Mouse (Mus musculus) G1E (cell line): Measurements from ENCODE around the gene Pex5l. TPM values are rescaled to one million over a fixed set of nuclear protein-coding genes. Genes with fewer than 3 reads are reported as not detected.

ENCODE experiments used
- ATAC-seq: 2 replicates; pipeline ENCODE4 v1.8.0; 2016; ENCODE audit warnings: mild to moderate bottlenecking; ENCODE audit not compliant: insufficient number of reproducible peaks, poor library complexity, low FRiP score, severe bottlenecking; ENCODE audit errors: extremely low read depth
- DNase-seq: peaks from one replicate; pipeline ENCODE4 v3.0.0; 2012; ENCODE audit warnings: low spot score
- H3K27me3 ChIP-seq: 2 replicates; pipeline ENCODE4 v1.6.1; 2012; ENCODE audit warnings: mild to moderate bottlenecking, low read length, inconsistent platforms; ENCODE audit not compliant: insufficient read depth
- H3K36me3 ChIP-seq: replicated peaks from 2 replicates; pipeline ENCODE3; 2012; ENCODE audit warnings: mild to moderate bottlenecking, inconsistent platforms
- H3K4me1 ChIP-seq: 2 replicates; pipeline ENCODE4 v1.6.1; 2012; ENCODE audit warnings: low read depth, low read length, inconsistent platforms, mixed read lengths; ENCODE audit not compliant: insufficient read depth
- H3K4me3 ChIP-seq: 2 replicates; pipeline ENCODE4 v1.5.1; 2012; ENCODE audit warnings: low read depth, mild to moderate bottlenecking, inconsistent platforms, low read length, moderate library complexity, mixed read lengths
- H3K9me3 ChIP-seq: replicated peaks from 2 replicates; pipeline ENCODE4 v1.6.1; 2012; ENCODE audit warnings: inconsistent platforms
- CTCF ChIP-seq: IDR thresholded peaks from 2 replicates; pipeline ENCODE4 v1.5.1; 2012; ENCODE audit warnings: low read depth, low read length, inconsistent platforms, mixed read lengths
- GATA1 ChIP-seq: IDR thresholded peaks from 2 replicates; pipeline ENCODE4 v1.6.1; 2012; ENCODE audit warnings: borderline replicate concordance, low read length, inconsistent platforms, mixed read lengths
- GATA2 ChIP-seq: IDR thresholded peaks from 2 replicates; pipeline ENCODE4 v1.6.1; 2012; ENCODE audit warnings: low read depth, low read length, inconsistent platforms, borderline replicate concordance
- POLR2AphosphoS5 ChIP-seq: IDR thresholded peaks from 2 replicates; pipeline ENCODE4 v1.6.1; 2012; ENCODE audit warnings: low read depth, low read length, inconsistent platforms; ENCODE audit not compliant: insufficient replicate concordance
- TAL1 ChIP-seq: conservative IDR thresholded peaks from 2 replicates; pipeline ENCODE4 v1.6.1; 2012; ENCODE audit warnings: low read depth, low read length, inconsistent platforms, mixed read lengths
- polyA plus RNA-seq: library from polyadenylated mRNA; stranded (reverse); fragments of >175 nt; gene quantifications from 2 replicates; pipeline ENCODE4 v1.2.3, GENCODE M21; 2012
- total RNA-seq, 2 experiments: library from RNA; stranded (forward) in 1 of 2; stranded (reverse) in 1 of 2; fragments of 200-1000 nt in 1 of 2; fragments of >200 nt in 1 of 2; fragmentation: Nextera tagmentation in 1 of 2; gene quantifications; 2 replicates each; pipeline ENCODE4 v1.2.3; 2014 to 2017

The Pex5l gene
- total and polyA plus RNA-seq, 3 experiments: 0.44 TPM; not detected in 2

DNA sequence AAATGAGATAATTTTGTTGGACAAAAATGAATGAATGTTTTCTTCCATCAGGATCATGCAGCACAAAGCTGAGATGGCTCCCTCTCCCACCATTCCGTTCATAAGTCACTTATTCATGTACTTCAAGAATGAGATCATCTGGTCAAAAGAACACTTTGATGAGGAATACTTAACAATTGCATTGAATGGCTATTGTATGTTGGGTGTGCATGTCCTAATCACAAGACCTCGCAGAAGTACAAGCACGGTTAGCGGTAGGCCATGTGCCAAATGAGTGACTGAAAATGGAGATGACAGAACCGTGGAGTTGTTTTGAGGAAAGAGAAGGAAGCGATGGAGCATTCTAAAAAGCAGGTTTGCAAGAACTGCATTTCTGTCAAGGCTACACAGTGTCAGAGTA is 72.3 kb downstream of the Pex5l start:
- H3K4me1 ChIP-seq: no peaks in the 10 kb centered on the region
- no peak overlapping the region for H3K4me3 ChIP-seq
- DNase-seq (no peak), ATAC-seq (no peak)
- no peaks in the 10 kb centered on the region for H3K9me3 ChIP-seq
- H3K27me3 ChIP-seq: no peaks in the 10 kb centered on the region
- H3K36me3 ChIP-seq: no peaks in the 10 kb centered on the region
- TF ChIP-seq POLR2AphosphoS5 (no peak), GATA2 (no peak), TAL1 (no peak), CTCF (no peak), GATA1 (no peak)

DNA sequence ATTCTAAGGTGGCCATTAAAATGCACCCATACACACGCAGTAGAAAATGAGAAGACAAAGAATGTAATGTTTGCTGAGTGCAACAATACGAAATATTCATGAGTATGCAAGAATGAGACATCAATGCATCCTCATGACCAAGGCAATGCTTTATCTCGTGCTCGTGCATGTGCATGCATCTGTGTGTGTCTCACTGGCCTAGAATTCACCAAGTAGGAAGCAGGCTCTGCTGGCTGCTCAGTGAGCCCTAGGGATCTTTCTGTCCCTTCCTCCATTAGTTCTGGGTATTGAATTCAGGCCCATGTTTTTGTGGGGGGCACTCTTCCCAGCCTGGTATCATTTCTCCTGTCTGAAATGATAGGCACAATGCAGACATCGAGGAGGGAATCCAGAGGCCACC is 74.9 kb downstream of the Pex5l start:
- no peaks in the 10 kb centered on the region for H3K27me3 ChIP-seq
- no peak for TF ChIP-seq GATA2
- TF ChIP-seq GATA1: no peak
- H3K36me3 ChIP-seq: no peaks in the 10 kb centered on the region
- no peaks in the 10 kb centered on the region for H3K4me1 ChIP-seq
- H3K4me3 ChIP-seq: no peak overlapping the region
- DNase-seq (no peak), ATAC-seq (no peak)
- H3K9me3 ChIP-seq: no peaks in the 10 kb centered on the region

DNA sequence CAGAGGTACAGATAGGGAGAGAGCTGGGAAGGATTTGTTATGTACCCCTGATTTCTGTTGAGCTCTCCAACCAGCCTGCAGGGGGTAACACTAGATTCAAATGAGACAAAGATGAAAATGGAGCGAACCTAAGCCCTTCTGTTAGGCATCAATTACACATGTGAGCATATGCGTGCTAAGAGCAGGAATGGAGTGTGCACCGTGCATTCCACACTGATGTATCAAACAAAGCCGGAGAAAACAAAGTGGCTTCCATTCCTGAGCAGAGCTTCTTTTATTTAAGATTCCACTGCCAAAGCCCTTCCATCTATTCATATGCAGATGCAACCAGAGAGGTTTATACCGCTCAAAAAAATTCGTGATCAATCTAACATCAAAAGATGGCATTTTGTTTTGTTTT is 79.5 kb downstream of the Pex5l start:
- Histone ChIP-seq H3K36me3 (no peaks in the 10 kb centered on the region), H3K27me3 (no peaks in the 10 kb centered on the region), H3K9me3 (no peaks in the 10 kb centered on the region), H3K4me1 (no peaks in the 10 kb centered on the region), H3K4me3 (no peak overlapping the region)
- ATAC-seq (no peak), DNase-seq (no peak)
- TF ChIP-seq CTCF: no peak
- no peak for TF ChIP-seq GATA2
- no peak for TF ChIP-seq POLR2AphosphoS5
- TF ChIP-seq TAL1: no peak
- no peak for TF ChIP-seq GATA1

DNA sequence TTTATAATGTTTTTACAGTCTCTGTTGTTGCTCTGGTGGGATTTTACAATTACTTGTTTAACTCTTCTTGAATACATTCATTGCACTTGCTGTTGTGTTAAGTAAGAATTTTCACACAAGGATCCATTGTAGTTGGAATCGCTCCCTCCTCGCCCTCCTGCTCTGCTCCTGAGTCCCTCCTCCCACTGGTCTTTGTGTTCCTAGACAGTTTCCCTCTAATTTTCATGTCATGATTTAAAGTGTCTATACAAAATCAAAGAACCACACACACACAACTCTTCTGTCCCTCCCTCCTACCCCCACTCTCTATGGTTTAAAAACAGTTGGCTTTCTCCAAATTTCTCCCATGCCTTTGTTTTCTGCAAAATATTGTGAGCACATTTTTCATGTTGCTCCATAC is 81.6 kb downstream of the Pex5l start:
- Histone ChIP-seq H3K36me3 (no peaks in the 10 kb centered on the region), H3K27me3 (no peaks in the 10 kb centered on the region), H3K4me1 (no peaks in the 10 kb centered on the region), H3K9me3 (no peaks in the 10 kb centered on the region), H3K4me3 (no peak overlapping the region)
- no peak for TF ChIP-seq POLR2AphosphoS5
- no peak for TF ChIP-seq GATA2
- TF ChIP-seq GATA1: no peak
- no peak for TF ChIP-seq CTCF
- TF ChIP-seq TAL1: no peak
- no peak for DNase-seq
- no peak for ATAC-seq

DNA sequence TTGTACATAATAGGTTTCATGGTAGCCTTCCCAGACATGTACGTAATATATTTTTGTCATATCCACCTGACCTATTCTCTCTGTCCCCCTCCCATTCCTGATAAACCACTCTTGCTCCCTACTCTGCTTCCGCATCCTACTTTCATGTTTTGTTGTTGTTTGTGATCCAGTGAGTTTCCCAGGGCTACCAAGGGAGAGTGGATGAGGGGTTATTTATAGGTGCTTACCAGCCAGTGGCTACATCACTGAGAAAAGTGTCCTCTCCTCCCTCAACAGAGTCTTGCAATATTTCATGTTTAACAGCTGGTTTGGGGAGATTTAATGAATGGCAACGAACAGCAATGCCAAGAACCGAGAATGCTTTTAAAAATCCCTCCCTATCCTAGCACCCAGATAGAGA is 82.0 kb downstream of the Pex5l start:
- TF ChIP-seq CTCF: no peak
- no peak for TF ChIP-seq GATA1
- no peak for TF ChIP-seq GATA2
- no peak for TF ChIP-seq POLR2AphosphoS5
- TF ChIP-seq TAL1: no peak
- Histone ChIP-seq H3K4me1 (no peaks in the 10 kb centered on the region), H3K4me3 (no peak overlapping the region), H3K27me3 (no peaks in the 10 kb centered on the region), H3K9me3 (no peaks in the 10 kb centered on the region), H3K36me3 (no peaks in the 10 kb centered on the region)
- ATAC-seq (no peak), DNase-seq (no peak)

DNA sequence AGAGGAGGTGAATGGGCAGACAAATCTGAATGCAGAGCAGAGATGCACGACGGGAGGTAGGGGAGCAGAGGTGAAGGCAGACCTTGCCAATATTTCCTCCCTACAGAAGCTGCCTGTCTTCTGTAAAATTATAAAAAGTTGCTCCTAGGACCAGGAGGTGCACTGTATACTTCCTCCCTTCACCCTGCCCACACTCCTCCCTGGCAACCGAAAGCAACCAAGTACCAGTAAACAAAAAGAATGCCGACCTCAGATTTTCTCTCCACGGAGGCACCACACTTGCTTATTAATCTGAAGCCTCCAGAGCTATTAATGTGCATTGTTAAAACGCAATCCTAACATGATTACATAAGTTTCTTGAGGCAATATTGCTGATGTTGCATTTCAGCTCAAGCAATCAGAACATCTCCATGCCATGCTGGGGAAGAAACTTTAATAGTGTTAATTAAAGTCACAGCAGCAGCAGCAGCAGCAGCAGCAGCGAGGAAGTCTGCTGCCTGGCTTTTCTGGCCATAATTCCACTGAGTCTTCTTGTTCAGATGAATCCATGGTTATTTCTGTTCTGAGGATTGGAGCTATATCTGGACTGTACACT is 82.6 kb downstream of the Pex5l start:
- no peaks in the 10 kb centered on the region for H3K36me3 ChIP-seq
- no peak overlapping the region for H3K4me3 ChIP-seq
- ATAC-seq (no peak), DNase-seq (no peak)
- no peaks in the 10 kb centered on the region for H3K27me3 ChIP-seq
- no peaks in the 10 kb centered on the region for H3K9me3 ChIP-seq
- H3K4me1 ChIP-seq: no peaks in the 10 kb centered on the region
- TF ChIP-seq GATA2: no peak
- no peak for TF ChIP-seq POLR2AphosphoS5
- no peak for TF ChIP-seq TAL1
- no peak for TF ChIP-seq CTCF

DNA sequence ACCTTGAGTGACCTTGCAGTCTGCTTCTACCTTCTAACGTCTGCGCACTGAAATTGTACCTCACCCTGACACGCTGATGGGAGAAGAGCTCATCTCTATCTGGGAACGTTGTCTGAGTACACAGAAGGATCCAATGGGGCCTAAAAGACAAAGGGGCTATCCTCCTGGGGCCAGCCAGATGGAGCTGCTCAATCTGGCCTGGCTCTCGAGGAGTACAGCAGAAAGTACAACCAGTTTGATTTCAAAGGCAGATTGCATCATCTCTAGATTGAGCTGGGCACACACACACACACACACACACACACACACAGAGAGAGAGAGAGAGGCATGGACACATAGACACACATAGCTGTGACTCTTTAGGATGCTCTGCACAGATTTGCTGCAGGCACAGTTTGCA is 94.7 kb downstream of the Pex5l start:
- no peak for ATAC-seq
- no peak for TF ChIP-seq CTCF
- no peak for TF ChIP-seq GATA2
- TF ChIP-seq TAL1: no peak
- TF ChIP-seq POLR2AphosphoS5: no peak
- H3K9me3 ChIP-seq: no peaks in the 10 kb centered on the region
- H3K36me3 ChIP-seq: no peaks in the 10 kb centered on the region
- no peak overlapping the region for H3K4me3 ChIP-seq
- H3K27me3 ChIP-seq: no peaks in the 10 kb centered on the region
- no peaks in the 10 kb centered on the region for H3K4me1 ChIP-seq
- no peak for DNase-seq
